Comparison of ENCODE assay signal across 26 mouse cellular contexts in genomic region chr1:74095296-74095695, GRCm38 (mm10). TPM values are rescaled to one million over a fixed set of nuclear protein-coding genes. Genes with fewer than 3 reads are reported as not detected.
DNase-seq lines count a peak whose midpoint lies in the region; ATAC-seq lines count a peak whose summit lies in the region.
"Had no signal": no experiment of that assay in that cellular context is flagged by ENCODE, and none has a peak within 500 bp of the region (broad histone marks: within the 10 kb centered on the region; RNA-seq: fewer than 3 reads in every experiment).

No protein-coding gene starts in this region.

- H3K36me3 ChIP-seq in kidney, embryonic 14.5 days (ENCODE audit: control insufficient read depth, insufficient read depth, low read length) = no peaks in the 10 kb centered on the region
- H3K36me3 ChIP-seq: embryonic facial prominence, embryonic 15.5 days; forebrain, embryonic 12.5 days; heart, embryonic 12.5 days; hindbrain, embryonic 12.5 days; intestine, embryonic 15.5 days; limb, embryonic 15.5 days; midbrain, embryonic 13.5 days; neural tube, embryonic 13.5 days had no signal

- peaks cover 4% of the 10 kb centered on the region; the same call in 1 of the 2 replicates for H3K27me3 ChIP-seq in kidney, embryonic 14.5 days (ENCODE audit: control insufficient read depth, insufficient read depth, low read length)

- H3K9me3 ChIP-seq in kidney, embryonic 14.5 days (ENCODE audit: control insufficient read depth, low read length) = no peaks in the 10 kb centered on the region
- H3K9me3 ChIP-seq: embryonic facial prominence, embryonic 15.5 days; forebrain, embryonic 12.5 days; heart, embryonic 12.5 days; hindbrain, embryonic 12.5 days; intestine, embryonic 15.5 days; limb, embryonic 15.5 days; midbrain, embryonic 13.5 days; neural tube, embryonic 13.5 days had no signal

- H3K9ac ChIP-seq in kidney, embryonic 14.5 days (ENCODE audit: low read depth, low read length) = no peak overlapping the region
- H3K9ac ChIP-seq: embryonic facial prominence, embryonic 15.5 days; forebrain, embryonic 12.5 days; heart, embryonic 12.5 days; intestine, embryonic 15.5 days; limb, embryonic 15.5 days; liver, embryonic 14.5 days; midbrain, embryonic 13.5 days; neural tube, embryonic 13.5 days had no signal

- ATAC-seq in kidney, embryonic 14.5 days (ENCODE audit: low FRiP score, low TSS enrichment) = no peak
- ATAC-seq: activated CD4-positive, CD25-positive, alpha-beta regulatory T cell, adult 4 months; intestine, embryonic 15.5 days; midbrain, embryonic 13.5 days had no signal

- H3K4me3 ChIP-seq in kidney, embryonic 14.5 days (ENCODE audit: low read length) = no peak overlapping the region
- H3K4me3 ChIP-seq: embryonic facial prominence, embryonic 15.5 days; forebrain, embryonic 12.5 days; heart, embryonic 12.5 days; hindbrain, embryonic 12.5 days; intestine, embryonic 15.5 days; limb, embryonic 15.5 days; midbrain, embryonic 13.5 days; neural tube, embryonic 13.5 days had no signal

- no peak overlapping the region for H3K4me2 ChIP-seq in kidney, embryonic 14.5 days (replicated peaks; ENCODE audit: low read depth, low read length)
- H3K4me2 ChIP-seq: embryonic facial prominence, embryonic 15.5 days; forebrain, embryonic 12.5 days; heart, embryonic 12.5 days; hindbrain, embryonic 12.5 days; intestine, embryonic 15.5 days; limb, embryonic 15.5 days; midbrain, embryonic 13.5 days; neural tube, embryonic 13.5 days had no signal

- peaks cover 55% of the 10 kb centered on the region for H3K4me1 ChIP-seq in kidney, embryonic 14.5 days (ENCODE audit: control insufficient read depth, insufficient read depth, low read length)

- no peak overlapping the region for H3K27ac ChIP-seq in kidney, embryonic 14.5 days (ENCODE audit: low read depth, low read length)
- H3K27ac ChIP-seq: embryonic facial prominence, embryonic 15.5 days; forebrain, embryonic 12.5 days; hindbrain, embryonic 12.5 days; hindbrain, postnatal 0 days; intestine, embryonic 15.5 days; liver, embryonic 14.5 days; macrophage; midbrain, embryonic 13.5 days; neural tube, embryonic 13.5 days had no signal

- peak; percentile 37 for DNase-seq in kidney, adult 18-20 months
- DNase-seq in kidney, adult 9 months = peak; percentile 70
- DNase-seq in kidney, postnatal 25 days = peak; percentile 57 to 82
- DNase-seq in left cerebral cortex, adult 18-20 months (ENCODE audit: low spot score in 2 of 2) = no peak
- DNase-seq in right cerebral cortex, adult 2 months (ENCODE audit: low spot score in 2 of 2) = no peak
- DNase-seq: gastrocnemius, postnatal 14 days; heart, postnatal 14 days; lung, adult 2 months; thymus, postnatal 4 days had no signal

- WGBS in kidney, embryonic 14.5 days = 43% methylated on average over 6 of the region's 6 CpGs

RNA-seq across cellular contexts. Expression of gene Tns1, which starts 29.0 kb away (rescaled TPM):
- polyA plus RNA-seq in kidney, embryonic 14.5 days (2014; fragmentation: Nextera tagmentation; extraction: Ambion mirVana) = 40.1 and 59.2 TPM in 2 replicates
- total RNA-seq in left cerebral cortex, adult 18-20 months (2021) = 10 to 100 TPM; 36.7 to 39.6 TPM

RNA-seq across cellular contexts. Expression of gene Rufy4, which starts 30.0 kb away (rescaled TPM):
- polyA plus RNA-seq in kidney, embryonic 14.5 days (2014; fragmentation: Nextera tagmentation; extraction: Ambion mirVana) = not detected in 2 replicates
- not detected for total RNA-seq in left cerebral cortex, adult 18-20 months (2021)
- total RNA-seq: hindbrain, postnatal 0 days; left cerebral cortex, adult 8-10 months had no signal
- polyA plus RNA-seq: activated CD4-positive, CD25-positive, alpha-beta regulatory T cell, adult 4 months; cortical plate, adult 2 months; macrophage had no signal

RNA-seq across cellular contexts. Expression of gene Cxcr2, which starts 58.5 kb away (rescaled TPM):
- 0.10 TPM in 1 of 2 replicates, not detected in the other for polyA plus RNA-seq in kidney, embryonic 14.5 days (2014; fragmentation: Nextera tagmentation; extraction: Ambion mirVana)
- total RNA-seq in left cerebral cortex, adult 18-20 months (2021) = not detected
- total RNA-seq: gastrocnemius, postnatal 14 days had no signal
- polyA plus RNA-seq: adrenal gland, adult 2 months; cortical plate, adult 2 months; forebrain, embryonic 12.5 days; hindbrain, embryonic 12.5 days; testis, adult 2 months had no signal

Comparison
In these comparisons a context has a peak if more than half of its experiments do, and no peak if none do; other contexts are left out.
1. DNase-seq: peak in kidney, adult 18-20 months (single experiment), kidney, adult 9 months (single experiment) and kidney, postnatal 25 days (2 of 2); none in left cerebral cortex, adult 18-20 months (0 of 2) and right cerebral cortex, adult 2 months (0 of 2).